Mouse (Mus musculus) neural tube, embryonic 12.5 days (tissue): ENCODE results near the gene Ncapd3. TPM values are rescaled to one million over a fixed set of nuclear protein-coding genes. Genes with fewer than 3 reads are reported as not detected.

ENCODE experiments used
- ATAC-seq: fragments of 200-750 bp; cut with Nextera tagmentation; 2 replicates; pipeline ENCODE4 v1.8.0; 2017; ENCODE audit warnings: low read depth, mild to moderate bottlenecking, moderate TSS enrichment, moderate library complexity; ENCODE audit not compliant: low FRiP score
- H3K27ac ChIP-seq: fragments of 300-500 bp; sonication (generic); 2 replicates; pipeline ENCODE4 v1.5.1; 2016
- H3K27me3 ChIP-seq: fragments of 300-500 bp; sonication (generic); replicated peaks from 2 replicates; pipeline ENCODE4 v1.6.1; 2016; ENCODE audit warnings: mild to moderate bottlenecking
- H3K36me3 ChIP-seq: fragments of 300-500 bp; sonication (generic); 2 replicates; pipeline ENCODE4 v1.6.1; 2016; ENCODE audit warnings: mild to moderate bottlenecking
- H3K4me1 ChIP-seq: fragments of 300-500 bp; sonication (generic); 2 replicates; pipeline ENCODE4 v1.6.1; 2016
- H3K4me2 ChIP-seq: fragments of 300-500 bp; sonication (generic); replicated peaks from 2 replicates; pipeline ENCODE4 v1.6.1; 2016; ENCODE audit warnings: mild to moderate bottlenecking
- H3K4me3 ChIP-seq: fragments of 300-500 bp; sonication (generic); 2 replicates; pipeline ENCODE4 v1.5.1; 2016
- H3K9ac ChIP-seq: fragments of 300-500 bp; sonication (generic); 2 replicates; pipeline ENCODE4 v1.6.1; 2016; ENCODE audit warnings: mild to moderate bottlenecking
- H3K9me3 ChIP-seq: fragments of 300-500 bp; sonication (generic); 2 replicates; pipeline ENCODE4 v1.6.1; 2016; ENCODE audit warnings: mild to moderate bottlenecking
- WGBS: fragments of 180-500 bp; shearing (Covaris S2); methylation state at CpG from one replicate; pipeline ENCODE4 v1.1.7; 2016; 5-methylcytosine and 5-hydroxymethylcytosine counted together
- polyA plus RNA-seq: library from polyadenylated mRNA; unstranded; fragments of >200 nt; fragmentation: Nextera tagmentation; extraction: Ambion mirVana; gene quantifications from 2 replicates; pipeline ENCODE4 v1.2.1, GENCODE M21; 2016

Gene Ncapd3
- polyA plus RNA-seq, 1 experiment from 2014 or later: 27.6 TPM

DNA sequence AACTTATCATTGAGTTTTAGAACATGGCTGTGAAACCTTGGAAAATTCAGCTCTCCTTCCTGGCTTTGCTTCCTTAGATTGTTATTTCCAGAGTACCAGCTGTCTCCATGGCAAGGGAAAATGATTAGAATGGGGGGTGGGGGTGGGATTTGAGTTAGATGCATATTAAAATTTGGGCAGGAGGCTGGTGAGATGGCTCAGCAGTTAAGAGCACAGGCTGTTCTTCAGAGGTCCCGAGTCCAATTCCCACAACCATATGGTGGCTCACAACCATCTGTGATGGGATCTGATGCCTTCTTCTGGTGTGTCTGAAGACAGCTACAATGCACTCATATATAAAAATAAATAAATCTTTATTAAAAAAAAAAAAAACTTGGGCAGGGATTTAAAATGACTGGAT, 24.0 kb upstream of the Ncapd3 start:
- peaks cover 74% of the 10 kb centered on the region for H3K36me3 ChIP-seq
- WGBS: 86% methylated on average over 1 of the region's 1 CpGs
- H3K9me3 ChIP-seq: no peaks in the 10 kb centered on the region

DNA sequence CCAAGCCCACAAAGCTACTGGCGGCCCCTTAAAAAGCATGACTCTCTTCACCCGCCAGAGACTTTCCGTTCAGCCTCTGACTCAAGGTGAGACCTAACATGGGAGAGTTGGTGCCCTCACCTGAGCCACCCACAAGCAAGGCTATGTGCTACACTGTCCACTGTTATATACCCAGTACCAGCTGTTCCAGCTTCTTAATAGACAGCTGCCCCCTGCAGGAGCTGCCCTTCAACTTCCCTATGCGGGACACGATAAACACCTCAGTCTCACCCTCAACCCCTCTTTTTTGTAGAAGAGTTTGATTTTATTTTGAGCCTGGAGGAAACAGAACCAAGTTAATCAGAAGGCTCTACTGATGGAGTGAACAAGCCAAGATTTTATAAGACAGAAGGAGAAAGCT, 23.1 kb upstream of the Ncapd3 start:
- H3K27ac ChIP-seq: no peak overlapping the region
- no peak overlapping the region for H3K4me2 ChIP-seq
- peaks cover 82% of the 10 kb centered on the region for H3K36me3 ChIP-seq
- H3K4me3 ChIP-seq: no peak overlapping the region
- H3K27me3 ChIP-seq: no peaks in the 10 kb centered on the region
- 94% methylated on average over 5 of the region's 5 CpGs for WGBS
- no peak overlapping the region for H3K9ac ChIP-seq
- ATAC-seq: no peak
- no peaks in the 10 kb centered on the region for H3K4me1 ChIP-seq
- no peaks in the 10 kb centered on the region for H3K9me3 ChIP-seq

More for the DNA sequence above, 24.0 kb upstream of the Ncapd3 start:
- Histone ChIP-seq H3K4me2 (no peak overlapping the region), H3K9ac (no peak overlapping the region), H3K4me1 (peaks cover 6% of the 10 kb centered on the region; the same call in 1 of the 2 replicates), H3K27ac (no peak overlapping the region), H3K27me3 (no peaks in the 10 kb centered on the region), H3K4me3 (no peak overlapping the region)
- ATAC-seq: no peak

DNA sequence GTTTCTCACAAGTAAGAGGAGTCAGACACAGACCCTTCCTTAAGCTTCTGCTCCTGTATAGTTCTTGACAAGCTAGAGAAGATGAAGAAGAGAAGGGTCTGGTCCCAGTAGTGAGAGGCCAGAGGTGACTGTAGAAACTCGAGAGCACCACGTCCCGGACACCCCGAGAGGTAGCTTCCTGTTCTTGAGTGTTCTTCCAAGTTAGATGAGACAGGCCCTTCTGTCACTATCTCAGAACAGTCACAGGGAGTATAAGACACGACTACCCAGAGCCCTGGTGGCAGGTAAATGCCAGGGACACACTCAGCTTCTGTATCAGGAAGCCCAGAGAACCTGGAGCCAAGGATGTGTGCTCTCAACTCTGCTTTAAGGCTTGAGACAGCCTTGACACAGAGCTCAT, 20.7 kb upstream of the Ncapd3 start:
- 90% methylated on average over 5 of the region's 5 CpGs for WGBS
- no peak overlapping the region for H3K27ac ChIP-seq
- H3K36me3 ChIP-seq: peaks cover 97% of the 10 kb centered on the region
- no peak overlapping the region for H3K4me3 ChIP-seq
- H3K4me2 ChIP-seq: no peak overlapping the region
- H3K27me3 ChIP-seq: no peaks in the 10 kb centered on the region
- ATAC-seq: no peak
- no peaks in the 10 kb centered on the region for H3K4me1 ChIP-seq
- no peak overlapping the region for H3K9ac ChIP-seq
- no peaks in the 10 kb centered on the region for H3K9me3 ChIP-seq

GRCm38 (mm10) chr9:27011572-27011971, 18.4 kb upstream of the Ncapd3 start:
- Histone ChIP-seq H3K27ac (no peak overlapping the region), H3K4me2 (no peak overlapping the region), H3K4me3 (no peak overlapping the region), H3K27me3 (no peaks in the 10 kb centered on the region), H3K9me3 (no peaks in the 10 kb centered on the region), H3K36me3 (peaks cover 92% of the 10 kb centered on the region), H3K4me1 (no peaks in the 10 kb centered on the region), H3K9ac (no peak overlapping the region)
- ATAC-seq: no peak
- 92% methylated on average over 4 of the region's 4 CpGs for WGBS

GRCm38 (mm10) chr9:27018961-27019360, 11.0 kb upstream of the Ncapd3 start:
- no peak overlapping the region for H3K9ac ChIP-seq
- peaks cover 44% of the 10 kb centered on the region for H3K36me3 ChIP-seq
- 95% methylated on average over 10 of the region's 10 CpGs for WGBS
- no peak overlapping the region for H3K4me2 ChIP-seq
- ATAC-seq: no peak
- no peaks in the 10 kb centered on the region for H3K9me3 ChIP-seq
- H3K27me3 ChIP-seq: no peaks in the 10 kb centered on the region
- H3K27ac ChIP-seq: no peak overlapping the region
- no peaks in the 10 kb centered on the region for H3K4me1 ChIP-seq
- no peak overlapping the region for H3K4me3 ChIP-seq

- no peak overlapping the region for H3K4me3 ChIP-seq
- no peak overlapping the region for H3K4me2 ChIP-seq
- H3K4me1 ChIP-seq: peaks cover 24% of the 10 kb centered on the region
- no peaks in the 10 kb centered on the region for H3K9me3 ChIP-seq
- ATAC-seq: no peak
- H3K36me3 ChIP-seq: peaks cover 13% of the 10 kb centered on the region; the same call in 1 of the 2 replicates
- H3K27me3 ChIP-seq: no peaks in the 10 kb centered on the region
- H3K9ac ChIP-seq: no peak overlapping the region
- 91% methylated on average over 4 of the region's 4 CpGs for WGBS
- H3K27ac ChIP-seq: no peak overlapping the region
Measured at GRCm38 (mm10) chr9:27023681-27024080, 6.3 kb upstream of the Ncapd3 start.

DNA sequence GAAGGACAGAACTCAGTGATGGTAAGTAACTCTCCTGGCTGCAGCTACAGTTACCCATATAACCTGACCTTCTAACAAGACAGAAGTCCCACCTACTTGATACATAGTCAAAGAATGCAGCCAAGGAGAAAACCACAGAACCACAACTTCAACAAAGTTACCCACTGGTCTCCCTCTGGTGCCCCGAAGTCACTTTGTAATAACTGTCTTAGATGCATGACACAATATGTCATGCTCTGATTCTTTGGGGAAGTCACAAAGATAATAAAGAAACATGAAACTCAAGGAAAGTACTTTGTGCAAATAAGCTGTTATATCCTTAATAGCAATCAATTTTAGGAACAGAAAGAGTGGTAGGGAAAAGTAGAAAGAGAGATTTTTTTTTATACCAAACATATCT, 3.3 kb upstream of the Ncapd3 start:
- Histone ChIP-seq H3K27me3 (no peaks in the 10 kb centered on the region), H3K27ac (no peak overlapping the region), H3K9ac (no peak overlapping the region), H3K9me3 (no peaks in the 10 kb centered on the region), H3K36me3 (peaks cover 4% of the 10 kb centered on the region; the same call in 1 of the 2 replicates), H3K4me1 (peaks cover 36% of the 10 kb centered on the region), H3K4me3 (no peak overlapping the region), H3K4me2 (peak overlapping the region; percentile 87; the same call in 1 of the 2 replicates)
- no peak for ATAC-seq
- 83% methylated on average over 1 of the region's 1 CpGs for WGBS

- Histone ChIP-seq H3K4me1 (peaks cover 44% of the 10 kb centered on the region), H3K4me2 (peak overlapping the region; percentile 87), H3K4me3 (peak overlapping the region; percentile 95), H3K27ac (peak overlapping the region; percentile 75), H3K36me3 (peaks cover 4% of the 10 kb centered on the region; the same call in 1 of the 2 replicates), H3K9ac (peak overlapping the region; percentile 86), H3K9me3 (no peaks in the 10 kb centered on the region), H3K27me3 (no peaks in the 10 kb centered on the region)
- peak; percentile 23 for ATAC-seq
- under 1% methylated on average over 52 of the region's 52 CpGs for WGBS
Measured at GRCm38 (mm10) chr9:27029022-27029827, 750 bp upstream of the Ncapd3 start.

DNA sequence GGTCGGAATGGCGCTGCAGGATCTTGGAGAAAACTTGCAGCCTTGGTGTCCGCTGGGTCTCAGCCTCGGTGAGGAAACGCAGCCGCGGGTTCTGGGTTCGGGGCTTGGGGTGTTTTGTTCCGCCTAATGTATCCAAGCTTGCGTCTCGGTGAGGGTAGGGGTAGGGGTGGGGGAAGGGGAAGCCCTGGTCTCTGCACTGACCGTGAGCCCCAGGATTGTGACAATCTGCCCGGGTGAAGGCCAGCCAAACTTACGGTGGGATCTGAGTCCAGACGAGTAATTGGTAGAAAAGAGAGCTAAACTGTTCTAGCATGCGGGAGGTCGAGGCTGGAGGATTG, 757 bp downstream of the Ncapd3 start:
- Histone ChIP-seq H3K9ac (peak overlapping the region; percentile 86), H3K27ac (peak overlapping the region; percentile 5; the same call in 1 of the 2 replicates), H3K4me3 (peak overlapping the region; percentile 95), H3K27me3 (no peaks in the 10 kb centered on the region), H3K4me2 (peak overlapping the region; percentile 87), H3K9me3 (no peaks in the 10 kb centered on the region), H3K4me1 (peaks cover 44% of the 10 kb centered on the region), H3K36me3 (peaks cover 4% of the 10 kb centered on the region; the same call in 1 of the 2 replicates)
- under 1% methylated on average over 17 of the region's 17 CpGs for WGBS
- ATAC-seq: peak; percentile 19; the same call in 1 of the 2 replicates

DNA sequence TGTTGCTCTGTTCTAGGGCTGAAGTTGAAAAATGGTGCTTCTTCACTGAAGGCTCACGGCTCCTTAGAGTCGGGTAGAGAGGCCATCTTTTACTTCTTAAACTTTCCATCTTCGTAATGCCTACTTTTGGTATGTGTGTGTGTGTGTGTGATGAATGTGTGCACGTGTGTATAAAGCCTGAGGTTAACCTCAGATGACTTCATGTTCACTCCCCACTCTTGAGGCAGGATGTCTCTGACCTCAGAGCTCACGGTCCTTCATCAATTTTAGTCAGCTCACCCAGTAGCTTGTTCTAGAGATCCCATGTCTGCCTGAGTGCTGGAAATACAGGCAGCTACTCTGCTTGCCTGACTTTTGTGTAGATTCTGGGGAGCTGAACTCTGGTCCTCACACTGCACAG, 13.9 kb downstream of the Ncapd3 start:
- no peak overlapping the region for H3K27ac ChIP-seq
- peaks cover 81% of the 10 kb centered on the region for H3K36me3 ChIP-seq
- H3K4me2 ChIP-seq: no peak overlapping the region
- no peak for ATAC-seq
- H3K27me3 ChIP-seq: no peaks in the 10 kb centered on the region
- 90% methylated on average over 5 of the region's 5 CpGs for WGBS
- no peak overlapping the region for H3K4me3 ChIP-seq
- H3K9ac ChIP-seq: no peak overlapping the region
- H3K9me3 ChIP-seq: no peaks in the 10 kb centered on the region
- no peaks in the 10 kb centered on the region for H3K4me1 ChIP-seq

GRCm38 (mm10) chr9:27049492-27049891, 19.5 kb downstream of the Ncapd3 start:
- H3K4me1 ChIP-seq: no peaks in the 10 kb centered on the region
- no peaks in the 10 kb centered on the region for H3K27me3 ChIP-seq
- 95% methylated on average over 2 of the region's 2 CpGs for WGBS
- no peak for ATAC-seq
- H3K4me2 ChIP-seq: no peak overlapping the region
- H3K27ac ChIP-seq: no peak overlapping the region
- H3K9me3 ChIP-seq: no peaks in the 10 kb centered on the region
- no peak overlapping the region for H3K9ac ChIP-seq
- no peak overlapping the region for H3K4me3 ChIP-seq
- H3K36me3 ChIP-seq: peaks cover 76% of the 10 kb centered on the region

GRCm38 (mm10) chr9:27058341-27058740, 28.4 kb downstream of the Ncapd3 start:
- no peak overlapping the region for H3K9ac ChIP-seq
- H3K36me3 ChIP-seq: peaks cover 74% of the 10 kb centered on the region
- no peaks in the 10 kb centered on the region for H3K27me3 ChIP-seq
- WGBS: 92% methylated on average over 5 of the region's 5 CpGs
- no peak overlapping the region for H3K4me3 ChIP-seq
- H3K4me1 ChIP-seq: no peaks in the 10 kb centered on the region
- ATAC-seq: no peak
- no peak overlapping the region for H3K27ac ChIP-seq
- H3K9me3 ChIP-seq: no peaks in the 10 kb centered on the region
- no peak overlapping the region for H3K4me2 ChIP-seq

DNA sequence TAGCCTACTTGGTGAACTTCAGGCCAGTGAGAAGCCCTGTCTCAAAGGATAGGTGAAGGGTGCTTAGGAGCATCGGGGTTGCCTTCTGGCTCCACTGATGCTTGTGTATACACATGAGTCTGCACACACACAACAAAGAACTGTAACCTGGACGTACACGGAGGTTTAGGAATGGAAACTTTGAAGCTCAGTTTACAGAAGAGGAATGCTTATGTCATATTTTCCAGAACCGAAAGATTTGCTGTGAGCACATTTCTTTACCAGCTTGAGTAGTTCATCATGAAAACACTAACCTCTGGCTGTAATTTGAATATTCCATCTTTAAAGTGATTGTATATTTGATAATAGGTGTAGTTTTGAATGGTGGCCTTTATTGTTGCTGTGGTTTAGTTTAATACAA, 40.9 kb downstream of the Ncapd3 start:
- 95% methylated on average over 4 of the region's 4 CpGs for WGBS
- no peak overlapping the region for H3K4me3 ChIP-seq
- peaks cover 76% of the 10 kb centered on the region for H3K36me3 ChIP-seq
- no peak overlapping the region for H3K9ac ChIP-seq
- no peaks in the 10 kb centered on the region for H3K9me3 ChIP-seq
- no peak overlapping the region for H3K27ac ChIP-seq
- H3K27me3 ChIP-seq: no peaks in the 10 kb centered on the region
- ATAC-seq: no peak
- no peak overlapping the region for H3K4me2 ChIP-seq
- no peaks in the 10 kb centered on the region for H3K4me1 ChIP-seq
